Mouse (Mus musculus) left cerebral cortex, postnatal 25 days (tissue): ENCODE measurements at regions not wholly inside any gene's neighbourhood (a gene's known extent, or its start where the extent isn't known, plus 50 kb on each side); places are given as distances from the start of the nearest gene placed in this dataset.
A peak's percentile ranks its signal among the peaks of the same experiment; 100 is the strongest.

ENCODE experiments used
- DNase-seq, 2 experiments: peaks; one replicate each; pipeline ENCODE4 v3.0.0; 2022; ENCODE audit warnings: low spot score in 2 of 2, mixed read lengths in 1 of 2
- intact Hi-C: fragments of 180-260 bp; cut with DNase I; formaldehyde crosslinking; loops from one replicate; pipeline ENCODE4 v1.15.1; 2025

DNA sequence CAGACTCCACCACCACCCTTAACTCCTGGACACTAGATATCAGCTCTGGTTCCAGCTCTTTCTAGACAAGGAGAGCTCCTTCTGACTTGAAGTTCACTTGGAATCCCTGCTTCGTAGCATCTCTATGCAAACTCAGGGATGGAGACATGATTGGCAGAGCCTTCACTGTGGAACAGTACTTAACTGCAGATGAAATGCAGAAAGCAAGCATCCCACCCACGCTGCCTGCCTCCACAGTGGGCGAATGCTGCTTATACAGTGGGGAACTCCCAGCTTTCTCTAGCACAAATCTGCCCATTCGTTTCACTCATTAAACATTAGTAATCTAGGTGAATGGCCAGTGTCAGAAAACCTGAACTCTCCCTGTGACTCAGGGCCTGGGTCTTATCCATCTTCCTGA, 92.0 kb upstream of the Coch start:
- intact Hi-C loops: no loop called here
- peak in 1 of 2 experiments; percentile 64 for DNase-seq

DNA sequence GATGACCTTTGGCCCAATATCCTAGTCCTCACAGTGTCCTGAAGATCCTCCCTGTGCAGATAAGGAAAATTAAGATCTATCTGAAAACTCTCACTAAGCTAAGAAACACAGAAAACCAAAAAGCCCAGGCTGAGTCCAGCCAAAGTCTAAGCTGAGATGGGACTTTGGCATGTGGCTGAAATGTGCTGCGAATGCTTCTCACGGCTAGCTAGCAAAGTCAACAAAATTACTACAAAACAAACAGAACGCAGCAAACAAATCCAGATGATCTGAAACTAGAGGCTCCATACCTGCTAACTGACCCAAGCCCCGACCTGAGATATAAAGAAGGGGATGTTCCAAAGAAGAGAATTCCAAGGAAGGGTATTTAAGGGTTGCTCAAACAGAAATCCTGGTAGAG, 90.4 kb upstream of the Coch start:
- intact Hi-C loops: no loop called here
- no peak for DNase-seq

DNA sequence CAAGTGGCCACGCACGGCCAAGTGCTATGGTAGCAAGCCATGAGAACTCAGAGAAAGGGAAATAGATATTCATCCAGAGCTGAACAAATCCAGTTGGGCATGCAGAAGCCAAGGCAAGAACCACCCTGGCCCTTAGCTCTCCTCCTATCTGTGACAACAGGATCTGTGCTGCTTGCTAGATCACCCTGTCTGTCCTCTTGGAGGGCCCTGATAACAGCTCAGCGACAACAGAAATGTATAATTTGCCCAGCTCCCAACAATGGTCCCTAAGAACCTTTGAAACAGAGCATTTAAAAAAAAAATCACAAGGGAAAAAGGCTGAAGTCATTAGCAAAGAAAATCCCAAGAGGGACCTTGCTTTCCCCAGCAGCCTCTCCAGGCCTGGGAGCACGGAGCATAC, 89.4 kb upstream of the Coch start:
- intact Hi-C loops: no loop called here

DNA sequence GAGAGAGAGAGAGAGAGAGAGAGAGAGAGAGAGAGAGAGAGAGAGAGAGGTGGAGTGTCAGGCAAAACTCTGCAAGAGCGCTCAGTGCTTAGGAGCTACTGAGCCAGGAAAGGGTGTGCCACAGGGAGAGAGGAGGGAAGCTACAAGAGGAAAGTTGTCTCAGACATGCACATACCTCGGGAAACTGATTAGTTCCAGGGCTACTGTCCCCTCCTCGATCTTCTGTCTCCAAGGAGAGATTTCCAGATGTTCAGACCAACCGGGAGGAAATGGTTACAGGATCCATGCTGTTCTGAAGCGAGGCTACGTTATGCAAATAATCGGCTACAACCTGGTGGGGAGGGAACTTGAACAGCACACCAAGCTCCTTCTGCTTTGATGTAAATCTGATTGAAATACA, 88.6 kb upstream of the Coch start:
- no peak for DNase-seq
- intact Hi-C loops: no loop called here

More for the DNA sequence above, 89.4 kb upstream of the Coch start:
- no peak for DNase-seq

DNA sequence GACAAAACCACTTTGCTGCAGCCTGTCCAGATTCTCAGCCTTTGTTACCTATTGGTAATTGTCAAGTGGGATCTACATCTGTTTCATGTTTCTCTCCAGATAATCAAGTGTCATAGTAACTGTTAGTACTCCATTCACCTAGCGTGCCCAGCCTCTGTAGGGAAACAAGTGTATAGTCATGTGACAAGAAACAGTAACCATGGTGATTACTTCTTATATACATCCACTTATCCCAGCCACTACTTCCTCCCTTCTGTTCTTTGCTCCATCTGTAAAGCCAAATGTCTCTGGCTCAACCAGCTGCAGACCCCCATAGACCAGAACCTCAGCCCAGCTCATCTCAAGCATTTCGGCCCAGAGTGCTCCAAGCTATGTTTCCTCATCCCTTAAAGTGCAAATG, 83.1 kb upstream of the Coch start:
- intact Hi-C loops: no loop called here
- DNase-seq: no peak

GRCm38 (mm10) chr12:51516726-51517125, 76.4 kb upstream of the Coch start:
- intact Hi-C loops: no loop called here
- DNase-seq: no peak

- no peak for DNase-seq
- intact Hi-C loops: no loop called here
These were observed 71.5 kb upstream of the Coch start for GRCm38 (mm10) chr12:51521610-51522120.

DNA sequence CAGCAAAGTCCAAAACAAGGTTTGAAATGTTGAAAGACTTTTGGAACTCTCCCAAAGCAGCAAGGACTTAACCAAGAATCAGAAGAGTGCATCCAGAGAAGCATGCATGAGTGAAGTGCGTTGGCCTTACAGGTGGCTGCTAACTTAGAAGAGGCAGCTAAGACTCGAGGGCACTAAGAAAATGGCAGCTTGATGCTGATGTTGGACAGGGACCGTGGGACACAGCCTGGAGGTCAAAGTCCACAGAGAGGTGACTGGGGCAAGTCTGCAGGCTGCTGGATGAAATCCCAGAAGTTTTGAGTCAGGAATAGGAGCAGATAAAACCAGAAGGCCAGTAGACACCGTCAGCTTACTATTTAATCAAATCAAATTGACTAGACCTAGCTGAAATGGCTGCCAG, 69.3 kb upstream of the Coch start:
- intact Hi-C loops: no loop called here
- DNase-seq: no peak

GRCm38 (mm10) chr12:51527854-51528253, 65.3 kb upstream of the Coch start:
- peak; percentile 3 to 53 for DNase-seq
- intact Hi-C loops: loop anchor here (5.0 kb wide), 1 partner anchor 36 kb away; no protein-coding TSS in a partner anchor

DNA sequence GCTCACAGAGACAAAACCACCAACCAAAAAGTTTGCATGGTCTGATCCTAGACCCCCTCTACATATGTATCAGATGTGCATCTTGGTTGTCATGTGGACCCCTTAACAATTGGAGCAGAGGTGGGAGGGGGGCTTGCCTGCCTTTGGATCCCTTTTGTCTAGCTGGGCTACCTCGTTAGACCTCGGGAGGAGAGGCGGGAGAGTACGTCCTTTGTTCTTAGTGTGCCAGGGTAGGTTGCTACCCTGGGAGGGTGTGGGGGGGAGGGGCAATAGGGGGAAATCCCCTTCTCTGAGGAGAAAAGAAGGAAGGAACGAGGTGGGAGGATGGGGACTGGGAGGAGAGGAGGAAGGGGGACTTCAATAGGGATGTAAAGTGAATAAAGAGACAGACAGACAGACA, 58.5 kb upstream of the Coch start:
- intact Hi-C loops: no loop called here
- DNase-seq: no peak

- intact Hi-C loops: no loop called here
- DNase-seq: no peak
These were observed 58.0 kb upstream of the Coch start for GRCm38 (mm10) chr12:51535056-51535640.
